Mouse (Mus musculus): ENCODE results near the gene Lrmda.

DNA sequence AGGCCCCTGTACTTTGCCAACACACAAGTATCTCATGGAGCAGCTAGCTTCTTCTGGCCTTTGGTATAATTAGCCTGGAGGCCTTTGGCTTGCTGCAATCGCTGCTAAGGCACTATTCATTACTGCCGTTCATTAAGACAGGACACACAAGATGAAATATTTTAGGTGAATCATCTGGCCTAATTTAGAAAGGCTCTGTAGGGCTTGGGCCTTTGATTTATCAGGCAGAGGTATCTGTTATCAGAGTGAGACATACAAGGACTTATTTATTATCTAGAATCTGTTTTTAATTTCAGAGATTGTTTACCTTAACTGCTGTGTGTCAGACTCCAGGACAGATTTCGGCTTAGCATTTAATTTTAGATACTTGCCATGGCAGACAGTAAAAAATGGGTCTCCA is 511.2 kb downstream of the Lrmda start:
- no peak for TF ChIP-seq CTCF (IDR thresholded peaks at IDR 0.05; ENCODE audit: low read depth, low read length)
- no peak for TF ChIP-seq POLR2A (IDR thresholded peaks at IDR 0.05; ENCODE audit: extremely low read depth, insufficient read depth, low read length)

All from liver, adult 2 months (tissue).